Mouse (Mus musculus) liver, embryonic 11.5 days (tissue): ENCODE measurements around the gene Pappa. TPM values are rescaled to one million over a fixed set of nuclear protein-coding genes. Genes with fewer than 3 reads are reported as not detected.

ENCODE experiments used
- ATAC-seq: fragments of 200-750 bp; cut with Nextera tagmentation; replicated peaks from 2 replicates; pipeline ENCODE4 v1.8.0; 2017; ENCODE audit warnings: moderate number of reproducible peaks, mild to moderate bottlenecking, moderate TSS enrichment, moderate library complexity; ENCODE audit not compliant: low FRiP score
- DNase-seq: peaks from one replicate; pipeline ENCODE4 v3.0.0-alpha.2; 2017; ENCODE audit warnings: low spot score
- H3K27ac ChIP-seq: fragments of 300-500 bp; sonication (generic); 2 replicates; pipeline ENCODE4 v1.5.1; 2014; ENCODE audit warnings: mild to moderate bottlenecking, low read depth, low read length, control low read depth
- H3K27me3 ChIP-seq: fragments of 300-500 bp; sonication (generic); replicated peaks from 2 replicates; pipeline ENCODE4 v1.6.1; 2014; ENCODE audit warnings: low read length, mixed read lengths; ENCODE audit not compliant: control insufficient read depth, insufficient read depth
- H3K36me3 ChIP-seq: fragments of 300-500 bp; sonication (generic); 2 replicates; pipeline ENCODE4 v1.6.1; 2014; ENCODE audit warnings: mild to moderate bottlenecking, low read length, moderate library complexity, mixed read lengths; ENCODE audit not compliant: control insufficient read depth, insufficient read depth
- H3K4me1 ChIP-seq: fragments of 300-500 bp; sonication (generic); replicated peaks from 2 replicates; pipeline ENCODE4 v1.6.1; 2014; ENCODE audit warnings: low read length, mixed read lengths; ENCODE audit not compliant: control insufficient read depth, insufficient read depth
- H3K4me2 ChIP-seq: fragments of 300-500 bp; sonication (generic); 2 replicates; pipeline ENCODE4 v1.6.1; 2014; ENCODE audit warnings: mild to moderate bottlenecking, control low read depth, moderate library complexity
- H3K4me3 ChIP-seq: fragments of 300-500 bp; sonication (generic); 2 replicates; pipeline ENCODE4 v1.5.1; 2014; ENCODE audit warnings: low read depth, low read length, control low read depth
- H3K9ac ChIP-seq: fragments of 300-500 bp; sonication (generic); 2 replicates; pipeline ENCODE4 v1.6.1; 2014; ENCODE audit warnings: low read depth, low read length, control low read depth
- H3K9me3 ChIP-seq: fragments of 300-500 bp; sonication (generic); 2 replicates; pipeline ENCODE4 v1.6.1; 2016; ENCODE audit warnings: low read length, inconsistent platforms, mixed read lengths; ENCODE audit not compliant: control insufficient read depth
- WGBS: fragments of 180-500 bp; shearing (Covaris S2); extraction: QIAGEN DNeasy Blood & Tissue Kit; methylation state at CpG from one replicate; pipeline ENCODE4 v1.1.7; 2014; 5-methylcytosine and 5-hydroxymethylcytosine counted together
- polyA plus RNA-seq: library from polyadenylated mRNA; unstranded; fragments of >200 nt; fragmentation: Nextera tagmentation; extraction: Ambion mirVana; gene quantifications from 2 replicates; pipeline ENCODE4 v1.2.1, GENCODE M21; 2014

The Pappa gene
- polyA plus RNA-seq, 1 experiment from 2014 or later: 0.40 TPM

DNA sequence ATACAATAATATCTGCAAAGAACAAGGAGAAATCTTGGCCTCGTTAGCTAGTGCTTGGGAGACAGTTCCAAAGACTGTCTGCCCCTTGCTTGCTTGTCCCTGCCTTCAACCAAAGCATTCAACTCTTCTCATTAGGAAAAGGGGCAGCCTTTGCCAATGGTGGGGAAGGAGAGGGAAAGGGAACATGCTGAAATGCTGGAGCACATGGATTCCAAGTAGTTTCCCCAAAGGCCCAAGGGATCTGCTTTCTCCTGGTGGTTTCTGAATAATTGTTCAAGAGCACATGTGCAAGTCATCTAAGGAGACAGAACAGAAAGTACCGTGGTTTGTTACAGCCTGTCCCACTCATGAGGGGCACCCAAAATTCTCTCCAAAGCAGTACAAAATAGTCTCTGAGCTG lies 146.0 kb downstream of the Pappa start:
- 75% methylated on average over 2 of the region's 2 CpGs for WGBS

DNA sequence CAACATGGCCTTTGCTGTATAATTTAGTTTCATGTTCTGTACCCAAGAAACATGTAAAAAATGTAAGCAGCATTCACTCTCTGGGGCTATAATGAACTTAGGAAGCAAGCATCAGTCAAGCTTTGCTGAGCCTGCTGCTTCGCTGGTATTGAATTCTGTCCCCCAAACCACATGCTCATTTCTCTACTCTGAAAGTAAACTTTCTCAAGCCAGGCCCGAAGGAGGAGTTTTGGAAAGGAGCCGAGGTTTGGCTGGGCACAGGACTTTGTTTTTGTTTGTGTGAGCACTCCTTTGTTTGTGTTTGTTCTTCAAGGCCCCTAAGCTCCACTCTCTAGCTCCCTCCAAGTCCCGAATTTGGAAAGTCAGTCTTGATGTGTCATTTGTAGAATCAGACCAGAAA lies 148.3 kb downstream of the Pappa start:
- no peak for DNase-seq
- H3K27me3 ChIP-seq: no peaks in the 10 kb centered on the region
- WGBS: 57% methylated on average over 4 of the region's 4 CpGs
- no peak for ATAC-seq
- no peak overlapping the region for H3K4me2 ChIP-seq
- H3K9ac ChIP-seq: no peak overlapping the region
- no peaks in the 10 kb centered on the region for H3K36me3 ChIP-seq
- H3K4me1 ChIP-seq: no peaks in the 10 kb centered on the region
- no peak overlapping the region for H3K4me3 ChIP-seq
- H3K9me3 ChIP-seq: no peaks in the 10 kb centered on the region
- H3K27ac ChIP-seq: no peak overlapping the region

More for the DNA sequence above, 146.0 kb downstream of the Pappa start:
- Histone ChIP-seq H3K27me3 (no peaks in the 10 kb centered on the region), H3K36me3 (no peaks in the 10 kb centered on the region), H3K9ac (no peak overlapping the region), H3K4me3 (no peak overlapping the region), H3K4me2 (no peak overlapping the region), H3K9me3 (no peaks in the 10 kb centered on the region), H3K4me1 (no peaks in the 10 kb centered on the region), H3K27ac (no peak overlapping the region)
- ATAC-seq (no peak), DNase-seq (no peak)

DNA sequence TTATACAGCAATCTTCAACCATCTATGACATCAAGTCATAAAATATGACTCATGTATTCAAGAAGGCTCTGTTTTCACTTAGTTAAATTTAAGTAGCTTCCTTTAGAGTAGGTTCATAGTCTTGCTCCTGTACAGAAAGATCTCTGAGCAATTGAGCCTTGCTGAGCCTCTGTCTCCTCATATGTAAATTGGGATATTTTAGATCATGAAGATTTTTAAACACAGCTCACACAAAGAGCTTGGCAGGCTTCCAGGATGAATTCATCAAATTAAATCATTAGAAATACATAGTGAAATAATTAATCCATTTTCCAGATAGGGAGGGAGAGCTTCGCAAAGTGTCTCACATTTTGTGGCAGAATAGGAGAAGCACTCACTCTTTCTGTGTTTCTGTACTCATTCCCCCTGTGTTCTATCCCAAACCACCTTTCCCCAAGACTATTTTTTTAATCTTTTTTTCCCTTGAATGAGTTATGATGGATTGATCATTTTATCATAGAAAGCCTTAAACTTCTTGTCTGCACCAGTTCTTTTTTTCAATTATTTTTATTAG lies 149.4 kb downstream of the Pappa start:
- Histone ChIP-seq H3K4me3 (no peak overlapping the region), H3K4me1 (no peaks in the 10 kb centered on the region), H3K36me3 (no peaks in the 10 kb centered on the region), H3K4me2 (no peak overlapping the region), H3K9ac (no peak overlapping the region), H3K27ac (no peak overlapping the region), H3K9me3 (no peaks in the 10 kb centered on the region), H3K27me3 (no peaks in the 10 kb centered on the region)
- ATAC-seq (no peak), DNase-seq (no peak)
- 85% methylated on average over 1 of the region's 1 CpGs for WGBS

DNA sequence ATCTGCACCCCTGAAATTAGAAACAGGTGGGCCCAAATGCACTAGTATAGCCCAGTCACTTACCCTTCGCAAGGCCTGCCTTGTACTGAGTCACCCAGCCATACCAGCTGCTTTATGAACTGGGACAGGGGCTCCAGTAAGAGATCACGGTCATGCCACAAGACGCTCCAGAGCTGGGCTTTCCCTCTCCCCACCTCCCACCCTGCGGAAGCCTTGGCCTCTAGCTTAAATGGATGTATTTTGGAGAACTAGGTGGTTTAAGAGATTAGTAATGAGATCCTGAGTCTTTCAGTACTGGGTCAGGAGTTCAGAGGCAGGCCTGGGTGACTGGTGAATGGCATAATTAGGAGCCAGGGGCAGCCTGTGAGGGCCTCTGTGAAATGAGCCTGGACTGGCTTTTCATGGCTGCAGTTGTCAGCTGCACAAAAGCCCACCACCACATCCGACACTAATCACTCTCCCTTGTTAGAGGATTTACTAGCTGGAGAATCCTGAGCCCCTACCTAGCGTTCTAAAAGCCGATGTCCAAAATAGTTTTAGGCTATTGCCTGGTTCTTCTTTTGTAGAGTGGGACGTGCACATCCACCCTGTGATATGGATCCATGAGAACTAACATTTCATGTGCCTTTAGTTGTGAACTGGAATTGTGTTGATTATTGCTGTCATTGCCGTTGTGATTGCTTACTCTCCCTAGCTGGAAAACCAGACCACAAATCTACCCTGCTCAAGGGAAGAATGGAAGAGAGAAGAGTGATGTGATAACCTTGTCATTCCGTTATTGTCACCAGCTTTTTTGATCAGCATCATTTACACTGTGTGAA lies 154.7 kb downstream of the Pappa start:
- no peaks in the 10 kb centered on the region for H3K36me3 ChIP-seq
- WGBS: 76% methylated on average over 10 of the region's 10 CpGs
- no peak overlapping the region for H3K4me3 ChIP-seq
- no peak overlapping the region for H3K27ac ChIP-seq
- ATAC-seq (no peak), DNase-seq (no peak)
- no peaks in the 10 kb centered on the region for H3K9me3 ChIP-seq
- H3K9ac ChIP-seq: no peak overlapping the region
- H3K4me1 ChIP-seq: peaks cover 11% of the 10 kb centered on the region
- no peaks in the 10 kb centered on the region for H3K27me3 ChIP-seq
- H3K4me2 ChIP-seq: no peak overlapping the region

DNA sequence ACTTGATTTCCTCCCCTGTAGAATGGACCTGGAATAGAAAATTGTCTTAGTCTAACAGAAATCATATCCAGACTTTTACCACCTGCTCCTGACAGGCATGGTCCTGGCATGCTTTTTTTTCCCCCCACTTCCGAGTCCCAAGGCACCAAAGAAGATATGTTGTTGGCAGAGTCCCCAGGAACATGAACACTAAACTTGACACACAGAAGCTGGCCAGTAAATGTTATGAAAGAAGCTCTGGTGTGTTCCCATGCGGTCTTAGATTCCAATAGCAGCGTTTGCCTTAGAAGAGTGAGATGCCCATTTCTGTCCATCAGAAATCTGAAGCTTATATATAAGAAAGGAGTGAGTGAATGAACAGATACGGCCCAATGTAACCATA lies 155.3 kb downstream of the Pappa start:
- H3K4me2 ChIP-seq: no peak overlapping the region
- 74% methylated on average over 4 of the region's 4 CpGs for WGBS
- DNase-seq: no peak
- no peaks in the 10 kb centered on the region for H3K36me3 ChIP-seq
- no peak for ATAC-seq
- H3K9me3 ChIP-seq: no peaks in the 10 kb centered on the region
- H3K4me1 ChIP-seq: peaks cover 15% of the 10 kb centered on the region
- no peaks in the 10 kb centered on the region for H3K27me3 ChIP-seq
- H3K27ac ChIP-seq: no peak overlapping the region
- H3K9ac ChIP-seq: no peak overlapping the region
- H3K4me3 ChIP-seq: no peak overlapping the region

- Histone ChIP-seq H3K4me1 (peaks cover 18% of the 10 kb centered on the region), H3K9me3 (no peaks in the 10 kb centered on the region), H3K4me3 (no peak overlapping the region), H3K4me2 (peak overlapping the region; percentile 38), H3K9ac (no peak overlapping the region), H3K27me3 (no peaks in the 10 kb centered on the region), H3K36me3 (no peaks in the 10 kb centered on the region), H3K27ac (peak overlapping the region; percentile 19)
- DNase-seq (no peak), ATAC-seq (peak; percentile 86)
- 8% methylated on average over 7 of the region's 7 CpGs for whole genome bisulfite sequencing
Measured at GRCm38 (mm10) chr4:65279979-65280677, 156.2 kb downstream of the Pappa start.

DNA sequence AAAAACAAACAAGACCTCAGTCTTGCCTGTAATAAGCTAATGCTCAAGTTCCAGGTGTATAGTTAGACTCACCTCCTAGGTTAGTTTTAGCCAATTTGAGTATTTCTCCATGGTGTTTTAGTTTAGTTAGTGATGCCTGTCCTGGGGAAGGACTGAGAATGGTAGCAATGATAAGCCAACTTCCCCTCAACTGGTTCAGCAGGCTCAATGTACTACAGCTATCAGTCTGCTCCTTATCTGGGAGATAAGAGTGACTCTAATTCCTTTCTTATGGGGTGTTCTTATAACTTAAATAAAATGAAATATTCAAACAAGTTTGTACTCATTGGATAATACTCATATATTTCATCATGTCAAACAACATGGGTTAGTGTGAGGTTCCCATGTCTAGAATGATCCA lies 156.9 kb downstream of the Pappa start:
- no peak overlapping the region for H3K27ac ChIP-seq
- H3K27me3 ChIP-seq: no peaks in the 10 kb centered on the region
- no peaks in the 10 kb centered on the region for H3K36me3 ChIP-seq
- no peak overlapping the region for H3K4me2 ChIP-seq
- ATAC-seq (no peak), DNase-seq (no peak)
- H3K4me3 ChIP-seq: no peak overlapping the region
- peaks cover 20% of the 10 kb centered on the region for H3K4me1 ChIP-seq
- H3K9ac ChIP-seq: no peak overlapping the region
- H3K9me3 ChIP-seq: no peaks in the 10 kb centered on the region

DNA sequence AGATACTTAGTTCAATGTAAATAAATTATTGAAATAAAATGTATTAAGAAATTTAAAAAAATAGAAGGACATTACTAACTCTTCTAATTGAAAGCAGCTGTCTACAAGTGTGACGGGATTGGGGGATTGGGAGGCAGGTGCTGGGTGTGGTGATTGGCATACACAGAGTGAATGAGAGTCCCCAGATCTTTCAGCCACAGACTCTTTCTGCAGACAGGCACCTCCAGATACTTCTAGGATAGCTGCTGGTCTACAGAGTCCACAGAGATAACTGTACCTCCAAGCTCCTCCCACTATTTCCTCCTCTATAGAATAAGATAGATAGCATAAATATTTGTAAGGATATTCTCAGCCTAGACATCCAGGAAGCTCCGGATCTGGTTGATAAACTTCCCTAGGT lies 159.6 kb downstream of the Pappa start:
- WGBS: 53% methylated on average over 2 of the region's 2 CpGs
- Histone ChIP-seq H3K4me2 (no peak overlapping the region), H3K4me3 (no peak overlapping the region), H3K9ac (no peak overlapping the region), H3K9me3 (no peaks in the 10 kb centered on the region), H3K4me1 (peaks cover 20% of the 10 kb centered on the region), H3K27me3 (no peaks in the 10 kb centered on the region), H3K27ac (no peak overlapping the region), H3K36me3 (no peaks in the 10 kb centered on the region)
- DNase-seq (no peak), ATAC-seq (peak; percentile 83)
